Mouse (Mus musculus) ovary, adult 10 weeks (tissue): ENCODE data around the gene Yju2. TPM values are rescaled to one million over a fixed set of nuclear protein-coding genes. Genes with fewer than 3 reads are reported as not detected.

Experiments used
- polyA plus RNA-seq: library from polyadenylated mRNA; stranded (reverse); fragments of 350-450 nt; fragmentation: Illumina TruSeq; extraction: RNeasy Lipid Tissue Mini Kit (QIAGEN cat#74804); gene quantifications from one replicate; pipeline ENCODE4 v1.2.3, GENCODE M21; 2014

The Yju2 gene
- 0.66 TPM for polyA plus RNA-seq

DNA sequence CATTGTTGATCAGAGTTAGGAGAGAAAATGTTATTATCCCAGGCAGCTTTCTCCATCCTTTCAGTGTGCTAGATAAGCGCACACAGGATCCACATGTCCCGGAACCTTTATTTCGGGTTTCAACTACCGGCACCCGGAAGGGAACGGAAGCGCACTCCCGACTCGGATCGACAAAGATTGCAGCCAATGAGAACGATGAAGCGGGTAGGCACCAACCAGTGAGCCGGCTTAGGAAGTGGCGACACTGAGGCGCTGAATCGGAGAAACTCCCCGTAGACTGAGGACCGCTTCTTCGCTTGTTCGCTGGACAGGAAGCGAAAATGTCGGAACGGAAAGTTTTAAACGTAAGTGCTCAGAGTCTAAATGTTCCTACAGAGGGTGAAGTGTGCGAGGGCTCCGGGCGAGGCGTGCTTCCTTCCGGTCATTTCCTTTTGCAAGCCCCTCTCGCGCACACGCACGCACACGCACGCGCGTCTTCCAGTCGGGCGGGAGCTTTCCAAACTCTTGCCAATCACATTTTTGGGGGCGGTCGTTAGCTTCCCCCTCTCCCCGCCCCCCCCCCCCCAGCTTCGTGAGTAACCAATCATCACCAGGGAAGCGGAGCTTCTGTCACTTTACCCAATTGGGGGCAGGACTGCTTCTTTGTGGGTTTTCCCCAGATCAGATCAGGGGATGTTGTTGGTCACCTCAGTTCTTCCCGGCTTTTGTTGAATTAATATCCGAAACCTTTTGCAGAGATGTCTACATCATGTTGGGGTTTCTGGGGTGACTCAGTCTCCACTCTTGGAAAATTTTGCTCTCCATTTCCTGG is at the start of gene Yju2:
TSS of gene Yju2 (plus strand) at position 182 of the 811 bp plus-strand sequence.

DNA sequence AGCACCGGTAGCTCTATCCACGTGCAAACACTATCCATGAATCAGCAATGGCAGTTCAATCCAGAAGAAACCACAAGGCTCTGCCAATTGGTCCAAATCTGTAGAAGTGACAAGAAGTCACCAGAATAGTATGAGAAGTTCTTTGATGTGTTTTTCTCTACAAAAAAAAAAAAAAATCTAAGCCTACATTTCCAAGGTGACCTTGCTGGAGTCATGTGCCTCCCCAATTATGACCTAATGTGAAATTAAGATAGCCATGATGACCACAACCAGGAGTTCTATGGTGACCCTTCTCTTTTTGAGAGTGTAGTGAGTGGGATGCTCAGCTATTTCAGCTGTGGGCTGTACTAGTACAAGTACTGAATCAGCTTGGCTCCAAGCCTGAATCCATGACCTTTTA is 9.5 kb upstream of the Yju2 start, which contains the start of gene Zfp119b:
TSS of gene Zfp119b (minus strand) at position 101 of the 400 bp plus-strand sequence.

DNA sequence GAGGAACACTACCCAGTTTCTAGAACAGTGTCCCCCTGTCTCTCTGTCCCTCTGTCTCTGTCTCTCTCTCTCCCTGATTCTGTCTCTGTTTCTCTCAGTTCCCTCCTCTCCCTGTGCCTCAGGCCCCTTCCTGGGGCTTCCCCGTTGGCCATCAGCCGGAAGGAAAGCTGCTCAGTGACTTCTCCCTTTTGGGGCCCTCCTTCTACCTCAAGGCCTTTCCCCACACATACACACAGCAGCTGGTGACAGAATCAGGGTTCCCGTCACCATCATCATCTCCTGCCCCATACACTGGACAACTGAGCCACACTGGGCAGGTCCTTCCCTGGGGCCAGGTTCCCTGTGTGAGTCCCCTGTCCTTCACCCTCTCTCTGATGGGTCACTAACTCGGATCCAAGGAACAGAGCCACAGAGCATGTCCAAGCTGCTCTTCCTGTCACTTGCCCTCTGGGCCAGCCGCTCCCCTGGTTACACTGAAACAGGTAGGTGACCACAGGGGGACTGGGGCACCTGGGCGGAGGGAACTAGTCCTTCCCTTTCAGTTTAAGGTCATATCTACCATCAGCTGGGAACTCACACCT is 6.4 kb upstream of the Yju2 start, which contains the start of gene Ebi3:
TSS of gene Ebi3 (plus strand) at position 194 of the 581 bp plus-strand sequence.

DNA sequence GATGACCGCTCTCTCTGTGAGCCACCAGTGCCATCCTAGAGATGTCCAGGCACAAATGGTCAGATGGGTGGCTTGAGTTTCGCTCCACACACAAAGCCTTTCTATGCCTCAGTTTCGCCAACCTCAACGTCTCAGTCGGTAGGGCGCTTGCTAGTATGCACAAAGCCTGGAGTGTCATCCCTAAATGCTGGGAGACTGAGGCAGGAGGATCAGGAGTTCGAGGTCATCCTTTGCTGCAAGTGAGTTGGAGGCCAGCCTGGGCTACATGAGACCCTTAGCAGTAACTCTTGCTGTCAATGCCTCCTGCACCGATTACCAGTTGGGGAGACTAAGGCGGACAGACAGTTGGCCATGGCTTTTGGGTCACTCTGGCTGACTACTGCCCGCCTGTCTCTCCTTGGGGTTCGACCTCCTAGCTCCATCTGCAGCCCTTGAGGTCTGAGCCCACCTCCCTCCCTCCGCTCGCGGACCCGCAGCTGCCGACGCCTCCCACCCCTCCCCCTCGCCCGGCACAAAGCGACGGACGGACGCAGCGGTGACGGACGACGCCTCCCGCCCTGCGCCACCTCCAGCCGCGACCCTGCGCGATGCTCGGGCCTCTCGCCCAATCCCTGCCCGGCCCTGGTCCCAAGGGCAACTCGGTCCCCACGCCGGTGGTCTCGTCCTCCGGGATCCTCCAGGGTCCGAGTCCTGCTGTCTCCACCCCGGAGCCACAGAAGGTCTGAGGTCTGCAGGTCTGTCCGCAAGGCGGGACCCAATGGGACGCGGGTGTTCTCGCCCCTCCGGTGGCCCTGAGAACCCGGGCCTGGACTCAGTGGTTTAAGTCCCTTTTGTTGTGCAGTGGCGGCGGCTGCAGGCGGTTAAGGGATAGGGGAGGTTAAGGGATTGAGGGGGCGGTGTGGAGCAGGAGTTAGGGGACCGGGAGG is 11.3 kb downstream of the Yju2 start, which contains the start of gene Shd:
TSS of gene Shd (plus strand) at position 502 of the 926 bp plus-strand sequence.

DNA sequence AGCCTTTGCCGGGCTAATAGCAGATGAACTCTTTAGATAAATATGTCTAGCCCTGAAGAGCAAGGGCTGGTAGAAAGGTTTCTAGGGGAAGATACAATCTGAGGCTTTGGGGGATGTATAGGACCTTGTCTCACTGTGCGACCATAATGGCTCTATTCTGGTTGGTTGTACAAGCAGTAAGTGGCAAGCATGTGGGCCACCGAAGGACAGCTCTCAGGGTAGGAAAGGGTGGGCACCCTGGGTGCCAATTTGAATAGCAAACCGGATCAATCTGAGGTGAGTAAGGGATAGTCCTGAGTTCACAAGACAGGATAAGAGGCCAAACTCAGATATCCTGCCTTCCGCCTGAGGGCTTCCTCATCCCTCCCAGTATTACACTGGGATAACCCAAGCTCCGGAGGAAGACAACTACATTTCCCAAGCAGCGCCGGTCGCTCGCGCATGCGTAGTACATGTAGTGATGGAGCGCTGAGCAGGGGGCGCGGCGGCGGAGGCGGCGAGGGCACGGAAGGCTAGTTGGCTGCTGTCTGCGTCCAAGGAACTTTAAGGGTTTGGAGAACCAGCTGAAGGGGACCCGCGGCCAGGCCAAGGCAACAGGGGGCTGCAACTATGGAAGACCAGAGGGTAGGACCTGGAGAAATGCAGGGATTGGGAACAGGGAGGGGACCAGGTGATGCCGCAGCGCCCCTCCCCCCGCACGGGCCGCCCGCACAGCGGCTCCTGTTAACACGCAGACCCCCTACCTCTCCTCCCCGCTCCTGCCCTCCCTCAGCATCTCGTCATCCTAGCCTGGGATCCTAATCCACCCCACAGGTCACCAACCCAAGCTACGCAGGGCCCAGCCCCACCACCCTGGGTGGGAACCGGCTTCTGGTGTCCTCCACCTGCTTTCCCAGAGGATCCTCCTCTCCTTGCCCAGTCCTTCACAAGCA is 27.4 kb downstream of the Yju2 start, which contains the start of gene Fsd1:
TSS of gene Fsd1 (plus strand) at position 480 of the 932 bp plus-strand sequence.

DNA sequence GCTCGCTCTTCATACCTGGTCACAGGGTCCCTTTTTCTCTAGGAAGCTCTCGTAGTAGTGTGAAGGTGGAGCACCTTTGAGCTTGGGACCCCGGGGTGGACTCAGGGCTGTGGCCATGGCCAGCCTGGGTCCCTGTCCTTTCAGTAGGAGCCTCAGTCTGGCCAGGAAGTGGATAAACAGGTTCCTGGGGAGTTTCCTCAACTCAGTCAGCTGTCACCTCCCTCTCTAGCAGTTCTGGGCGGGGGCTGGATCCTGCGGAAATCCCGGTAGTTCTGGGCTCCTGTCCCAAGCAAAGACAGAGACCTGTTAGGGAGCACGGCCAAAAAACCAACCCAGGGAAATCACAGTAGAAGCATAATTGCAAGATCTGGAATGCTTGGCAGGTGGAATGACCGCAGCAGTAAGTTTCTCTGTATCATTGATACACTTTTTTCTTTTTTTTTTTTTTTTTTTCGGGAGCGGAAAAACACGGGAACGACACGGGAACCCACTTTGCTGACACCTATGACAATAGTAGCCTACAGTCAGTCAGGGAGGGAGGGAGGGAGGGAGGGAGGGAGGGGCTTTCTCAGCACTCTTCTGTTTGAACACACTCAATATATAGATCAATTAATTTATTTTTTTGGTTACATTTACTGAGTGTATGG is 46.6 kb downstream of the Yju2 start, which contains the start of the genes Stap2 and Mpnd:
TSS of gene Stap2 (minus strand) at position 170 of the 647 bp plus-strand sequence.
TSS of gene Mpnd (plus strand) at position 297 of the 647 bp plus-strand sequence.

Other genes with a start within 250 kb of the Yju2 start
- 26.3 TPM for gene Pot1b, start 246.5 kb upstream of the Yju2 start, polyA plus RNA-seq
- gene Adgre4, start 209.1 kb upstream of the Yju2 start, polyA plus RNA-seq, result 3.2 TPM
- gene Zfp119a, start 80.2 kb upstream of the Yju2 start, polyA plus RNA-seq, result 29.6 TPM
- gene Zfp959, start 67.0 kb upstream of the Yju2 start, polyA plus RNA-seq, result 50.6 TPM
- 24.6 TPM for gene Zfp119b, start 9.6 kb upstream of the Yju2 start, polyA plus RNA-seq
- not detected for gene Ebi3, start 6.5 kb upstream of the Yju2 start, polyA plus RNA-seq
- not detected for gene Shd, start 11.4 kb downstream of the Yju2 start, polyA plus RNA-seq
- gene Fsd1, start 27.4 kb downstream of the Yju2 start, polyA plus RNA-seq, result not detected
- gene Stap2, start 46.5 kb downstream of the Yju2 start, polyA plus RNA-seq, result not detected
- not detected for gene Mpnd, start 46.6 kb downstream of the Yju2 start, polyA plus RNA-seq
- 0.14 TPM for gene Sh3gl1, start 77.5 kb downstream of the Yju2 start, polyA plus RNA-seq
- gene Chaf1a, start 81.3 kb downstream of the Yju2 start, polyA plus RNA-seq, result 1.6 TPM
- gene Ubxn6, start 115.9 kb downstream of the Yju2 start, polyA plus RNA-seq, result 17.7 TPM
- 2.6 TPM for gene Hdgfl2, start 120.5 kb downstream of the Yju2 start, polyA plus RNA-seq
- 2.3 TPM for gene Plin4, start 150.7 kb downstream of the Yju2 start, polyA plus RNA-seq
- 0.46 TPM for gene Plin5, start 158.5 kb downstream of the Yju2 start, polyA plus RNA-seq
- not detected for gene Lrg1, start 162.9 kb downstream of the Yju2 start, polyA plus RNA-seq
- gene Sema6b, start 181.2 kb downstream of the Yju2 start, polyA plus RNA-seq, result not detected
- 0.88 TPM for gene Tnfaip8l1, start 203.4 kb downstream of the Yju2 start, polyA plus RNA-seq
- gene Mydgf, start 224.8 kb downstream of the Yju2 start, polyA plus RNA-seq, result 14.9 TPM